Mouse (Mus musculus) lung, embryonic 16.5 days (tissue): ENCODE data around the gene 1810062G17Rik. TPM values are rescaled to one million over a fixed set of nuclear protein-coding genes. Genes with fewer than 3 reads are reported as not detected.

ENCODE experiments used
- ATAC-seq: fragments of 200-750 bp; cut with Nextera tagmentation; 2 replicates; pipeline ENCODE4 v1.8.0; 2017; ENCODE audit warnings: low read depth, mild to moderate bottlenecking, moderate library complexity
- H3K27ac ChIP-seq: fragments of 300-500 bp; sonication (generic); 2 replicates; pipeline ENCODE4 v1.5.1; 2014; ENCODE audit warnings: mild to moderate bottlenecking, control low read depth, low read length
- H3K27me3 ChIP-seq: fragments of 300-500 bp; sonication (generic); 2 replicates; pipeline ENCODE4 v1.6.1; 2014; ENCODE audit warnings: low read depth, low read length, mixed read lengths; ENCODE audit not compliant: control insufficient read depth, insufficient read depth
- H3K36me3 ChIP-seq: fragments of 300-500 bp; sonication (generic); 2 replicates; pipeline ENCODE4 v1.6.1; 2014; ENCODE audit warnings: low read length; ENCODE audit not compliant: control insufficient read depth, insufficient read depth
- H3K4me1 ChIP-seq: fragments of 300-500 bp; sonication (generic); replicated peaks from 2 replicates; pipeline ENCODE4 v1.6.1; 2014; ENCODE audit warnings: low read length, mixed read lengths; ENCODE audit not compliant: control insufficient read depth, insufficient read depth
- H3K4me2 ChIP-seq: fragments of 300-500 bp; sonication (generic); 2 replicates; pipeline ENCODE4 v1.6.1; 2014; ENCODE audit warnings: low read depth, low read length, control low read depth
- H3K4me3 ChIP-seq: fragments of 300-500 bp; sonication (generic); 2 replicates; pipeline ENCODE4 v1.5.1; 2014; ENCODE audit warnings: mild to moderate bottlenecking, low read length, control low read depth
- H3K9ac ChIP-seq: fragments of 300-500 bp; sonication (generic); 2 replicates; pipeline ENCODE4 v1.6.1; 2014; ENCODE audit warnings: low read length, control low read depth
- H3K9me3 ChIP-seq: fragments of 300-500 bp; sonication (generic); 2 replicates; pipeline ENCODE4 v1.6.1; 2016; ENCODE audit warnings: low read length; ENCODE audit not compliant: control insufficient read depth
- WGBS: fragments of 180-500 bp; shearing (Covaris S2); extraction: QIAGEN DNeasy Blood & Tissue Kit; methylation state at CpG from one replicate; pipeline ENCODE4 v1.1.7; 2014; 5-methylcytosine and 5-hydroxymethylcytosine counted together
- polyA plus RNA-seq: library from polyadenylated mRNA; unstranded; fragments of >200 nt; fragmentation: Nextera tagmentation; extraction: Ambion mirVana; gene quantifications from 2 replicates; pipeline ENCODE4 v1.2.1, GENCODE M21; 2015

Gene 1810062G17Rik
- polyA plus RNA-seq, 1 experiment from 2014 or later, result 3.9 TPM

GRCm38 (mm10) chr3:36511491-36511890 is 35.8 kb downstream of the 1810062G17Rik start:
- ATAC-seq, result no peak

GRCm38 (mm10) chr3:36516196-36516595 is 40.5 kb downstream of the 1810062G17Rik start:
- Histone ChIP-seq H3K27ac (no peak overlapping the region), H3K4me1 (peaks cover 2% of the 10 kb centered on the region; the same call in 1 of the 2 replicates)
- WGBS, result 80% methylated on average over 9 of the region's 9 CpGs

More at GRCm38 (mm10) chr3:36511491-36511890, 35.8 kb downstream of the 1810062G17Rik start:
- Histone ChIP-seq H3K36me3 (no peaks in the 10 kb centered on the region), H3K27ac (no peak overlapping the region), H3K4me1 (no peaks in the 10 kb centered on the region), H3K9me3 (no peaks in the 10 kb centered on the region), H3K4me2 (no peak overlapping the region), H3K9ac (no peak overlapping the region), H3K27me3 (no peaks in the 10 kb centered on the region), H3K4me3 (no peak overlapping the region)
- 81% methylated on average over 6 of the region's 6 CpGs for WGBS

GRCm38 (mm10) chr3:36521073-36522060 is 45.6 kb downstream of the 1810062G17Rik start, which contains the start of gene Gm11549:
Gm11549 (minus strand) TSS chr3:36521813.
- Histone ChIP-seq H3K9ac (peak within 1 kb of the TSS; percentile 25), H3K27ac (no peak within 1 kb of the TSS), H3K9me3 (no peaks in the 10 kb centered on the region), H3K4me2 (peak within 1 kb of the TSS; percentile 64), H3K4me1 (peaks cover 2% of the 10 kb centered on the region; the same call in 1 of the 2 replicates), H3K27me3 (peaks cover 18% of the 10 kb centered on the region), H3K36me3 (no peaks in the 10 kb centered on the region), H3K4me3 (peak within 1 kb of the TSS; percentile 45)
- peak; percentile 70; the same call in 1 of the 2 replicates for ATAC-seq
- WGBS, result under 1% methylated on average over 51 of the region's 51 CpGs

More at GRCm38 (mm10) chr3:36516196-36516595, 40.5 kb downstream of the 1810062G17Rik start:
- no peak overlapping the region for H3K9ac ChIP-seq
- no peaks in the 10 kb centered on the region for H3K9me3 ChIP-seq
- no peak for ATAC-seq
- no peaks in the 10 kb centered on the region for H3K36me3 ChIP-seq
- no peak overlapping the region for H3K4me3 ChIP-seq
- H3K4me2 ChIP-seq, result no peak overlapping the region
- H3K27me3 ChIP-seq, result peaks cover 11% of the 10 kb centered on the region

GRCm38 (mm10) chr3:36522137-36522536 is 46.4 kb downstream of the 1810062G17Rik start:
- Histone ChIP-seq H3K9ac (no peak overlapping the region), H3K4me2 (no peak overlapping the region), H3K4me3 (no peak overlapping the region), H3K4me1 (peaks cover 2% of the 10 kb centered on the region; the same call in 1 of the 2 replicates), H3K27me3 (peaks cover 18% of the 10 kb centered on the region), H3K27ac (no peak overlapping the region), H3K36me3 (no peaks in the 10 kb centered on the region), H3K9me3 (no peaks in the 10 kb centered on the region)
- ATAC-seq, result no peak
- 16% methylated on average over 4 of the region's 4 CpGs for WGBS

GRCm38 (mm10) chr3:36524466-36524865 is 48.7 kb downstream of the 1810062G17Rik start:
- peaks cover 2% of the 10 kb centered on the region; the same call in 1 of the 2 replicates for H3K4me1 ChIP-seq
- no peak overlapping the region for H3K9ac ChIP-seq
- H3K4me2 ChIP-seq, result no peak overlapping the region
- no peak for ATAC-seq
- H3K27ac ChIP-seq, result no peak overlapping the region
- 61% methylated on average over 3 of the region's 3 CpGs for WGBS
- peaks cover 18% of the 10 kb centered on the region for H3K27me3 ChIP-seq
- H3K36me3 ChIP-seq, result no peaks in the 10 kb centered on the region
- no peaks in the 10 kb centered on the region for H3K9me3 ChIP-seq
- no peak overlapping the region for H3K4me3 ChIP-seq

- no peaks in the 10 kb centered on the region for H3K9me3 ChIP-seq
- H3K4me3 ChIP-seq, result no peak overlapping the region
- peaks cover 27% of the 10 kb centered on the region for H3K4me1 ChIP-seq
- H3K27me3 ChIP-seq, result no peaks in the 10 kb centered on the region
- 44% methylated on average over 6 of the region's 6 CpGs for WGBS
- H3K36me3 ChIP-seq, result no peaks in the 10 kb centered on the region
- H3K9ac ChIP-seq, result no peak overlapping the region
- ATAC-seq, result peak; percentile 91
- H3K27ac ChIP-seq, result no peak overlapping the region
- H3K4me2 ChIP-seq, result no peak overlapping the region
These were observed 54.6 kb downstream of the 1810062G17Rik start for GRCm38 (mm10) chr3:36530345-36530744.

- H3K4me3 ChIP-seq, result no peak overlapping the region
- WGBS, result 68% methylated on average over 5 of the region's 5 CpGs
- 0 out of 2 replicates have a peak overlapping the region, but pooled peaks have one; percentile 1 for H3K27ac ChIP-seq
These were observed 55.0 kb downstream of the 1810062G17Rik start for GRCm38 (mm10) chr3:36530781-36531180.

GRCm38 (mm10) chr3:36531242-36531641 is 55.5 kb downstream of the 1810062G17Rik start:
- Histone ChIP-seq H3K9me3 (no peaks in the 10 kb centered on the region), H3K4me1 (peaks cover 27% of the 10 kb centered on the region), H3K4me3 (no peak overlapping the region), H3K4me2 (peak overlapping the region; percentile 78), H3K36me3 (no peaks in the 10 kb centered on the region), H3K27ac (no peak overlapping the region), H3K9ac (no peak overlapping the region), H3K27me3 (no peaks in the 10 kb centered on the region)
- 15% methylated on average over 2 of the region's 2 CpGs for WGBS
- ATAC-seq, result no peak

More at GRCm38 (mm10) chr3:36530781-36531180, 55.0 kb downstream of the 1810062G17Rik start:
- no peak overlapping the region for H3K9ac ChIP-seq
- no peaks in the 10 kb centered on the region for H3K27me3 ChIP-seq
- no peaks in the 10 kb centered on the region for H3K9me3 ChIP-seq
- peaks cover 27% of the 10 kb centered on the region for H3K4me1 ChIP-seq
- H3K4me2 ChIP-seq, result no peak overlapping the region
- no peaks in the 10 kb centered on the region for H3K36me3 ChIP-seq
- ATAC-seq, result no peak
